Mouse (Mus musculus): Measurements from ENCODE around the gene Nupr1l. TPM values are rescaled to one million over a fixed set of nuclear protein-coding genes. Genes with fewer than 3 reads are reported as not detected.
A peak's percentile ranks its signal among the peaks of the same experiment; 100 is the strongest.
"Not testable (repeated sequence)": the region's sequence is repeated elsewhere in the genome, so short reads cannot be mapped to it uniquely, and the experiment has no call there.

Nupr1l gene
- polyA plus RNA-seq, 1 experiment from 2014 or later = 0.84 TPM

DNA sequence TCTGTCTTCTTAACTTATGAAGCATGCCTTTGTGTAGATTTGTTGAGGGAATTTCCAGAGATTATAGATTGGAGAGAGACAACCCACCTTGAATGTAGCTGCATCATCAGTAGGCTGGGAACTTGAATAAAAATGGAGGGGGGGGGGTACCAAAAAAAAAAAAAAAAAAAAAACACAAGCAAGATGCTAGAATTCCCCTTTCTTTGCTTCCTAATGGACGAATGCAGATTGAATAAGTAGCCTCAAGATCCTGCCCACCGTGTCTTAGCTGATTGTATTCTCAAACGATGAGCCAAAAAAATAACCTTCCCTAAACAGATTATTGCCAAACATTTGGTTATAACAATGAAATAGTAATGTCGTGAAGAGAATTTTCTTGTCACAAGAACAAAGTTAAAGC lies 565 bp upstream of the Nupr1l start:
- ATAC-seq (replicated peaks; ENCODE audit: low FRiP score) = no peak
- no peak for DNase-seq (ENCODE audit: low spot score)
- H3K4me3 ChIP-seq (ENCODE audit: low read depth, low read length) = peak overlapping the region; percentile 58
- H3K4me1 ChIP-seq (replicated peaks; ENCODE audit: control insufficient read depth, insufficient read depth, low read length) = peaks cover 6% of the 10 kb centered on the region
- peak overlapping the region; percentile 82 for H3K4me2 ChIP-seq
- no peaks in the 10 kb centered on the region for H3K9me3 ChIP-seq (ENCODE audit: control insufficient read depth, low read length)
- no peak overlapping the region for H3K27ac ChIP-seq (ENCODE audit: low read depth, low read length)
- H3K27me3 ChIP-seq (replicated peaks; ENCODE audit: control insufficient read depth, insufficient read depth, low read length) = no peaks in the 10 kb centered on the region
- no peaks in the 10 kb centered on the region for H3K36me3 ChIP-seq (ENCODE audit: control insufficient read depth, insufficient read depth, low read length)
- no peak overlapping the region for H3K9ac ChIP-seq (ENCODE audit: low read depth, low read length)
- WGBS = 25% methylated on average over 4 of the region's 4 CpGs

DNA sequence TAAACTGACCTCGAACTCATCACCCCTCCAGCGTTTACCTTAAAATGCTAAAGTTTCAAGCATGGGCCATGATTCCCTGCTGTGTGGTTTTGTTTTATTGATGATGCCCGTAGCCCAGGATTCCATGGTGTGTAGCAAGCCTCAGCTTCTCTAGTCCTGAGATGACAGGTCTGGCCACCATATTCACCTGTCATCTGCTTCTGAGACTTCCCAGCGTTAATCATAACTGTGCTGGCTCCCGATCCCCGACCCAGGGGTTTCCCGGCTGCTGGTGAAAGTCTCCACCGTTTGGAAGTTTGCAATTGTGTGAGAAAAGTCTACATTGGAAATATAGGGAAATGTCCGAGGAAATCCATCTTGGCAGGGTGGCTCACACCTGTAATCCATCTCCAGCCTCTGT lies 807 bp downstream of the Nupr1l start:
- Histone ChIP-seq H3K36me3 (ENCODE audit: control insufficient read depth, insufficient read depth, low read length) (no peaks in the 10 kb centered on the region), H3K4me1 (replicated peaks; ENCODE audit: control insufficient read depth, insufficient read depth, low read length) (peaks cover 6% of the 10 kb centered on the region), H3K4me2 (peak overlapping the region; percentile 82), H3K27ac (ENCODE audit: low read depth, low read length) (no peak overlapping the region), H3K4me3 (ENCODE audit: low read depth, low read length) (peak overlapping the region; percentile 58), H3K9ac (ENCODE audit: low read depth, low read length) (peak overlapping the region; percentile 66), H3K27me3 (replicated peaks; ENCODE audit: control insufficient read depth, insufficient read depth, low read length) (no peaks in the 10 kb centered on the region), H3K9me3 (ENCODE audit: control insufficient read depth, low read length) (no peaks in the 10 kb centered on the region)
- ATAC-seq (replicated peaks; ENCODE audit: low FRiP score) (no peak), DNase-seq (ENCODE audit: low spot score) (no peak)
- WGBS = 74% methylated on average over 9 of the region's 9 CpGs

DNA sequence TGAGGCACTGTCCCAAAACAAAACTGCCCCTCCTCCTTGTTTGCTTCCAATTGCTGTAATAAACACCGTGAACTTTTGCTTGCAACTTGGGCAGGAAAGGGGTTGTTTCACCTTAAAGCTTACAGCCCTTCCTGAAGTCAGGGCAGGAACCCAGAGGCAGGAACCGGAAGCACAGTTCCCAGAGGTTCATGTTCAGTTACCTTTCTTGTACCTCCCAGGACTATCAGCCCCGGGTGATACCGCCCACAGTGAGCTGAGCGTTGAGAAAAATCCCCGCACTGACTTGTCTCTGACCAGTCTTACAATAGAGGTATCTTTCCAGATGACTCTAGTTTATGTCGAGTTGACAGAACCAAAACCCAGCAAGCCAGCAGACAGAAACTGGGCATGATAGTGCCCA lies 1.3 kb downstream of the Nupr1l start:
- Histone ChIP-seq H3K4me1 (replicated peaks; ENCODE audit: control insufficient read depth, insufficient read depth, low read length) (peaks cover 6% of the 10 kb centered on the region), H3K9me3 (ENCODE audit: control insufficient read depth, low read length) (no peaks in the 10 kb centered on the region), H3K36me3 (ENCODE audit: control insufficient read depth, insufficient read depth, low read length) (no peaks in the 10 kb centered on the region), H3K4me2 (no peak overlapping the region; the same call in 1 of the 2 replicates), H3K9ac (ENCODE audit: low read depth, low read length) (no peak overlapping the region), H3K27me3 (replicated peaks; ENCODE audit: control insufficient read depth, insufficient read depth, low read length) (no peaks in the 10 kb centered on the region), H3K4me3 (ENCODE audit: low read depth, low read length) (no peak overlapping the region; the same call in 1 of the 2 replicates), H3K27ac (ENCODE audit: low read depth, low read length) (no peak overlapping the region)
- 73% methylated on average over 7 of the region's 7 CpGs for WGBS
- ATAC-seq (replicated peaks; ENCODE audit: low FRiP score) (no peak), DNase-seq (ENCODE audit: low spot score) (no peak)

DNA sequence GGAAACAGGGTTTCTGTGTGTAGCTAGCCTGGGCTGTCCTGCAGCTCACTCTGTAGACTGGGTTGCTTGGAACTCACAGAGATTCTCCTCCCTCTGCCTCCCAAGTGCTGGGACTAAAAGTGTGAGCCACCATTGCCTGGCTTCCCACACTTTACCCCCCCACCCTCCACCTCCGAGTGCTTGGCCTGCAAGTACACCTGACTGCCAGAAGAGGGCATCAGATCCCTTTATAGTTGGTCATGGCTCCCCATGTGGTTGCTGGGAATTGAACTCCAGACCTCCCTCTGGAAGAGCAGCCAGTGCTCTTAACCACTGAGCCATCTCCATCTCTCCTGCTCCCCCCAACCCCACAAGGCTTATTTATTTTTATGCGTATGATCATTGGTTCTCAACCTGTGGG lies 5.7 kb downstream of the Nupr1l start:
- H3K4me2 ChIP-seq = no peak overlapping the region
- no peak overlapping the region for H3K27ac ChIP-seq (ENCODE audit: low read depth, low read length)
- no peaks in the 10 kb centered on the region for H3K9me3 ChIP-seq (ENCODE audit: control insufficient read depth, low read length)
- no peak for DNase-seq (ENCODE audit: low spot score)
- H3K4me3 ChIP-seq (ENCODE audit: low read depth, low read length) = no peak overlapping the region
- ATAC-seq (replicated peaks; ENCODE audit: low FRiP score) = peak; percentile 32; the same call in 1 of the 2 replicates
- H3K4me1 ChIP-seq (replicated peaks; ENCODE audit: control insufficient read depth, insufficient read depth, low read length) = peaks cover 3% of the 10 kb centered on the region
- no peaks in the 10 kb centered on the region for H3K27me3 ChIP-seq (replicated peaks; ENCODE audit: control insufficient read depth, insufficient read depth, low read length)
- H3K9ac ChIP-seq (ENCODE audit: low read depth, low read length) = no peak overlapping the region
- 26% methylated on average over 2 of the region's 2 CpGs for WGBS
- H3K36me3 ChIP-seq (ENCODE audit: control insufficient read depth, insufficient read depth, low read length) = no peaks in the 10 kb centered on the region

DNA sequence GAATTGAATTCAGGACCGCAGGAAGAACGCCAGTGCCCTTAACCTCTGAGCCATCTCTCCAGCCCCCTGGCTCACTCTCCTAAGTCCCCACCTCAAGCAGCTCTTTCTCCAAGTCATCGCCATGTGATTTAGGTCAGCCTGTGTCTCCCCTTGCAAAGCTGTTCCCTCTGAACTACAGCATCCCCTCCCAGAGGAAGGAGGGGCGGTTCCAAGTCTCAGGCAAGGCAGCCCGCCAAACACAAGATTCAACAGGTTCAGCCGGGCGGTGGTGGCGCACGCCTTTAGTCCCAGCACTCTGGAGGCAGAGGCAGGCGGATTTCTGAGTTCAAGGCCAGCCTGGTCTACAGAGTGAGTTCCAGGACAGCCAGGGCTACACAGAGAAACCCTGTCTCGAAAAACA lies 7.2 kb downstream of the Nupr1l start:
- WGBS = 77% methylated on average over 11 of the region's 11 CpGs
- H3K27me3 ChIP-seq (replicated peaks; ENCODE audit: control insufficient read depth, insufficient read depth, low read length); ATAC-seq (replicated peaks; ENCODE audit: low FRiP score): not testable (repeated sequence)

DNA sequence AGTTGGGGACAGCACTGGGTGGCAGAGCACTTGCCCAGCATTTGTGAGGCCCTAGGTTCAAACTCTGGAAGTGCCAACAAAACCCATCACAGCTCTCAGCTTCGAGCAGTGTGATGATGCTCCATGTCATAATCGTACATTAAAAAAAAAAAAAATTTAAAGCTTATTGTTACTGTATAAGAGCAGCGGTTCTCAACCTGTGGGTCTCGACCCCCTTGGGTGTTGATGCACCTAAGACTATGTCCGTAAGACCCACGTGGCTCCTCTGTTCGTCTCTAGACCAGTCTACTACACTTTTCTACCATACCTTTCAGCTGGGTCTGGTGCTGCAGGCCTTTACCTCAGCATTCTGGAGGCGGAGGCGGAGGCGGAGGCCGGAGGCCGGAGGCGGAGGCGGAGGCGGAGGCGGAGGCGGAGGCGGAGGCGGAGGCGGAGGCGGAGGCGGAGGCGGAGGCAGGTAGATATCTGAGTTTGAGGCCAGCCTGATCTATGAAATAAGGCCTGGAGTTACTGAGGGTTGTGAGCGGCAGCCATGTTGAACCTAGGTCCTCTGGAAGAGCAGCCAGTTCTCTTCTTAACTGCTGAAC lies 9.8 kb downstream of the Nupr1l start:
- Histone ChIP-seq H3K4me2 (no peak overlapping the region), H3K4me3 (ENCODE audit: low read depth, low read length) (no peak overlapping the region), H3K36me3 (ENCODE audit: control insufficient read depth, insufficient read depth, low read length) (no peaks in the 10 kb centered on the region), H3K27ac (ENCODE audit: low read depth, low read length) (no peak overlapping the region), H3K9ac (ENCODE audit: low read depth, low read length) (no peak overlapping the region), H3K9me3 (ENCODE audit: control insufficient read depth, low read length) (no peaks in the 10 kb centered on the region), H3K27me3 (replicated peaks; ENCODE audit: control insufficient read depth, insufficient read depth, low read length) (no peaks in the 10 kb centered on the region), H3K4me1 (replicated peaks; ENCODE audit: control insufficient read depth, insufficient read depth, low read length) (peaks cover 3% of the 10 kb centered on the region; the same call in 1 of the 2 replicates)
- peak; percentile 58 for ATAC-seq (replicated peaks; ENCODE audit: low FRiP score)
- WGBS = 81% methylated on average over 24 of the region's 24 CpGs
- DNase-seq (ENCODE audit: low spot score) = no peak

More for the DNA sequence above, 7.2 kb downstream of the Nupr1l start:
- H3K9ac ChIP-seq (ENCODE audit: low read depth, low read length); H3K27ac ChIP-seq (ENCODE audit: low read depth, low read length); H3K4me1 ChIP-seq (replicated peaks; ENCODE audit: control insufficient read depth, insufficient read depth, low read length); H3K9me3 ChIP-seq (ENCODE audit: control insufficient read depth, low read length); H3K4me3 ChIP-seq (ENCODE audit: low read depth, low read length); H3K36me3 ChIP-seq (ENCODE audit: control insufficient read depth, insufficient read depth, low read length); DNase-seq (ENCODE audit: low spot score); H3K4me2 ChIP-seq: not testable (repeated sequence)

DNA sequence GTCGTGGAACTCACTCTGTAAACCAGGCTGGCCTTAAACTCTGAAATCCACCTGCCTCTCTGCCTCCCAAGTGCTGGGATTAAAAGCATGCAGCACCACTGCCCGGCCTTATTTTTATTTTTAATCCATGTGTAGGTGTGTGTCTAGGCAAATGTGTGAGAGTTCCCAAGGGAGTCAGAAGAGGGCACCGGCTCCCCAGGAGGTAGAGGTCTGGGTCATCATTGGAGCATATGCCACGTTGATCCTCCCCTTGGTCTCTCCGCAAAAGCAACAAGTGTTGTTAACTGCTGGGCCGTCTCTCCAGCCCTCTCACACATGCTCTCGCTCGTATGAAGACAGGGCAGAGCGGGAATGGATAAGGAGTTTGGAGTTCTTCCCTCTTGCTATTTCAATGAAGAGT lies 10.4 kb downstream of the Nupr1l start:
- no peak for ATAC-seq (replicated peaks; ENCODE audit: low FRiP score)
- no peak overlapping the region for H3K4me3 ChIP-seq (ENCODE audit: low read depth, low read length)
- DNase-seq (ENCODE audit: low spot score) = no peak
- no peaks in the 10 kb centered on the region for H3K36me3 ChIP-seq (ENCODE audit: control insufficient read depth, insufficient read depth, low read length)
- H3K27ac ChIP-seq (ENCODE audit: low read depth, low read length) = no peak overlapping the region
- no peak overlapping the region for H3K4me2 ChIP-seq
- no peak overlapping the region for H3K9ac ChIP-seq (ENCODE audit: low read depth, low read length)
- WGBS = 84% methylated on average over 9 of the region's 9 CpGs
- H3K4me1 ChIP-seq (replicated peaks; ENCODE audit: control insufficient read depth, insufficient read depth, low read length) = peaks cover 3% of the 10 kb centered on the region; the same call in 1 of the 2 replicates
- H3K27me3 ChIP-seq (replicated peaks; ENCODE audit: control insufficient read depth, insufficient read depth, low read length) = no peaks in the 10 kb centered on the region
- H3K9me3 ChIP-seq (ENCODE audit: control insufficient read depth, low read length) = no peaks in the 10 kb centered on the region

DNA sequence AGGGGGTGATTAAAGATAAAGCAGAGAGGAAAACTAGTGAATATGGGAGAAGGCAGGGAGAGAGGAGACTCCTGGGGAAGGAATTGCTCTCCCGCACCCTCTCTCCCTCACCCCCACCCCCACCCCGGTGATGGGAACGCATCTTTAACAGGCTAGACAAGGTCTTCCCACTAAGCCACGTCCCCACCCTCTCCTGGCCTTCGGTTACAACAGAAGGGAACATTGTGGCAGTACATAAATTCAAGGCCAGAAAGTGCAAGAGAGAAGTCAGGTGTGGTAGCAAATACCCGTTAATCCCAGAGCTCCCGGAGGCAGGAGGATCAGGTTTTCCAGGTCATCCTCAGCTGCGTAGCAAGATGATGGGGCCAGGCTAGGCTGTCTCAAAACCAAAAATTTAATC lies 11.0 kb downstream of the Nupr1l start:
- H3K27ac ChIP-seq (ENCODE audit: low read depth, low read length) = no peak overlapping the region
- WGBS = 72% methylated on average over 8 of the region's 8 CpGs
- no peak for ATAC-seq (replicated peaks; ENCODE audit: low FRiP score)

DNA sequence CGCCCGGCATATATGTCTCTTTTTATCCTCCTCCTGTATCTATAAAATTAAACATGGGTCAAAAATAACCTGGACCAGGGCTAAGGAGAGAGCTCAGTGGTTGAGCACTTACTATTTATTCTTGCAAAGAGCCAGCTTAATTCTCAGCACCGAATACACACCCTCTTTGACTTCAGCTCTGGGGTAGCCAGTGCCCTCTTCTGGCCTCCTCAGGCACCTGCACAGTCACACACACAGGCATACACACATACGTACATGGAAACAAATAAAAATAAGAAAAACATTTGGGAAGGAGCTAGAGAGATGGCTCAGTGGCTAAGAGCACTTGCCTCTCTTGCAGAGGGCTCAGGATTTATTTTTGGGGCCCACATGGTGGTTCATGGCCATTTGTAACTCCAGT lies 13.6 kb downstream of the Nupr1l start:
- Histone ChIP-seq H3K27ac (ENCODE audit: low read depth, low read length) (no peak overlapping the region), H3K9ac (ENCODE audit: low read depth, low read length) (no peak overlapping the region), H3K27me3 (replicated peaks; ENCODE audit: control insufficient read depth, insufficient read depth, low read length) (no peaks in the 10 kb centered on the region), H3K9me3 (ENCODE audit: control insufficient read depth, low read length) (no peaks in the 10 kb centered on the region), H3K4me2 (no peak overlapping the region), H3K4me3 (ENCODE audit: low read depth, low read length) (no peak overlapping the region), H3K36me3 (ENCODE audit: control insufficient read depth, insufficient read depth, low read length) (no peaks in the 10 kb centered on the region), H3K4me1 (replicated peaks; ENCODE audit: control insufficient read depth, insufficient read depth, low read length) (peaks cover 3% of the 10 kb centered on the region; the same call in 1 of the 2 replicates)
- no peak for ATAC-seq (replicated peaks; ENCODE audit: low FRiP score)
- 95% methylated on average over 4 of the region's 4 CpGs for WGBS
- DNase-seq (ENCODE audit: low spot score) = no peak

More for the DNA sequence above, 11.0 kb downstream of the Nupr1l start:
- H3K4me2 ChIP-seq = no peak overlapping the region
- H3K9ac ChIP-seq (ENCODE audit: low read depth, low read length) = no peak overlapping the region
- no peaks in the 10 kb centered on the region for H3K36me3 ChIP-seq (ENCODE audit: control insufficient read depth, insufficient read depth, low read length)
- H3K27me3 ChIP-seq (replicated peaks; ENCODE audit: control insufficient read depth, insufficient read depth, low read length) = no peaks in the 10 kb centered on the region
- DNase-seq (ENCODE audit: low spot score) = no peak
- no peaks in the 10 kb centered on the region for H3K9me3 ChIP-seq (ENCODE audit: control insufficient read depth, low read length)
- peaks cover 3% of the 10 kb centered on the region; the same call in 1 of the 2 replicates for H3K4me1 ChIP-seq (replicated peaks; ENCODE audit: control insufficient read depth, insufficient read depth, low read length)
- no peak overlapping the region for H3K4me3 ChIP-seq (ENCODE audit: low read depth, low read length)

Data from liver, embryonic 11.5 days (tissue).